Mouse (Mus musculus): ENCODE data around the gene Rmi2. TPM values are rescaled to one million over a fixed set of nuclear protein-coding genes. Genes with fewer than 3 reads are reported as not detected.
"Not testable (repeated sequence)": the region's sequence is repeated elsewhere in the genome, so short reads cannot be mapped to it uniquely, and the experiment has no call there.

Gene Rmi2
- total and polyA plus RNA-seq, 3 experiments: 5.7 to 9.5 (median 8.3) TPM

- no peak for DNase-seq (ENCODE audit: low spot score)
- no peak for ATAC-seq (ENCODE audit: extremely low read depth, insufficient number of reproducible peaks, low FRiP score, poor library complexity, severe bottlenecking)
- Histone ChIP-seq H3K9me3 (replicated peaks) (peaks cover 7% of the 10 kb centered on the region), H3K27me3 (ENCODE audit: insufficient read depth, low read length) (peaks cover 34% of the 10 kb centered on the region), H3K36me3 (replicated peaks) (peaks cover 14% of the 10 kb centered on the region), H3K4me3 (ENCODE audit: low read depth, low read length) (peak within 1 kb of the TSS; percentile 11; the same call in 1 of the 2 replicates), H3K4me1 (ENCODE audit: insufficient read depth, low read depth, low read length) (peaks cover 61% of the 10 kb centered on the region)
- TF ChIP-seq POLR2AphosphoS5 (IDR thresholded peaks at IDR 0.05; ENCODE audit: insufficient replicate concordance, low read depth, low read length): no peak
- TF ChIP-seq TAL1 (conservative IDR thresholded peaks at IDR 0.05; ENCODE audit: low read depth, low read length): no peak
- TF ChIP-seq CTCF (IDR thresholded peaks at IDR 0.05; ENCODE audit: low read depth, low read length): no peak
- TF ChIP-seq GATA1 (IDR thresholded peaks at IDR 0.05; ENCODE audit: borderline replicate concordance, low read length): no peak
- no peak for TF ChIP-seq GATA2 (IDR thresholded peaks at IDR 0.05; ENCODE audit: borderline replicate concordance, low read depth, low read length)
These were observed 46.6 kb upstream of the Rmi2 start, which contains the start of gene Tnp2 for GRCm38 (mm10) chr16:10788271-10788670. TSS of gene Tnp2 (minus strand) at chr16:10788660.

GRCm38 (mm10) chr16:10788866-10789265 lies 46.0 kb upstream of the Rmi2 start:
- H3K36me3 ChIP-seq (replicated peaks): peaks cover 9% of the 10 kb centered on the region
- peaks cover 7% of the 10 kb centered on the region for H3K9me3 ChIP-seq (replicated peaks)
- DNase-seq (ENCODE audit: low spot score) (no peak), ATAC-seq (ENCODE audit: extremely low read depth, insufficient number of reproducible peaks, low FRiP score, poor library complexity, severe bottlenecking) (no peak)
- H3K27me3 ChIP-seq (ENCODE audit: insufficient read depth, low read length): peaks cover 34% of the 10 kb centered on the region
- TF ChIP-seq TAL1 (conservative IDR thresholded peaks at IDR 0.05; ENCODE audit: low read depth, low read length) (no peak), CTCF (IDR thresholded peaks at IDR 0.05; ENCODE audit: low read depth, low read length) (no peak), GATA1 (IDR thresholded peaks at IDR 0.05; ENCODE audit: borderline replicate concordance, low read length) (no peak), POLR2AphosphoS5 (IDR thresholded peaks at IDR 0.05; ENCODE audit: insufficient replicate concordance, low read depth, low read length) (no peak), GATA2 (IDR thresholded peaks at IDR 0.05; ENCODE audit: borderline replicate concordance, low read depth, low read length) (no peak)
- H3K4me1 ChIP-seq (ENCODE audit: insufficient read depth, low read depth, low read length): peaks cover 55% of the 10 kb centered on the region
- no peak overlapping the region for H3K4me3 ChIP-seq (ENCODE audit: low read depth, low read length)

DNA sequence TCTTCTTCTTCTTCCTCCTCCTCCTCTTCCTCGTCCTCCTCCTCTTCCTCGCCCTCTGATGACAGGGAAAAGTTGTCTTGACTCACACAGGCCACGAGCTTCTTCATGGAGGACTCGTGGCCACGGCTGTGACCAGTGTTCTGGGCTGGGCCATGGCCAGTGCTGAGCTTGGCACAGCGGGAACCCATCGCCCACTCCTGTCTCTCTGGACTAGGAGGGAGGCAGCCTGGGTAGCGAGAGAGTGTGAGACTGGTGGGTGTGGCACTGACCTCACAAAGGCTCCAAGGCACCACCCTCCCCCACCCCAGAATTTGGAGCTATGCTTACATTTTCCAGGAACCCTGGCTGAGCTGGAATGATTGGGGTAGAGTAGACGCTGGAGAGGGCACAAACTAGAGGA lies 44.2 kb upstream of the Rmi2 start, which contains the start of gene Prm3:
Prm3 (minus strand) TSS at position 213 of the 400 bp plus-strand sequence.
- no peaks in the 10 kb centered on the region for H3K9me3 ChIP-seq (replicated peaks)
- no peaks in the 10 kb centered on the region for H3K36me3 ChIP-seq (replicated peaks)
- peaks cover 42% of the 10 kb centered on the region for H3K4me1 ChIP-seq (ENCODE audit: insufficient read depth, low read depth, low read length)
- TF ChIP-seq POLR2AphosphoS5 (IDR thresholded peaks at IDR 0.05; ENCODE audit: insufficient replicate concordance, low read depth, low read length): no peak
- ATAC-seq (ENCODE audit: extremely low read depth, insufficient number of reproducible peaks, low FRiP score, poor library complexity, severe bottlenecking): no peak
- H3K4me3 ChIP-seq (ENCODE audit: low read depth, low read length): no peak within 1 kb of the TSS
- H3K27me3 ChIP-seq (ENCODE audit: insufficient read depth, low read length): peaks cover 40% of the 10 kb centered on the region
- no peak for DNase-seq (ENCODE audit: low spot score)

DNA sequence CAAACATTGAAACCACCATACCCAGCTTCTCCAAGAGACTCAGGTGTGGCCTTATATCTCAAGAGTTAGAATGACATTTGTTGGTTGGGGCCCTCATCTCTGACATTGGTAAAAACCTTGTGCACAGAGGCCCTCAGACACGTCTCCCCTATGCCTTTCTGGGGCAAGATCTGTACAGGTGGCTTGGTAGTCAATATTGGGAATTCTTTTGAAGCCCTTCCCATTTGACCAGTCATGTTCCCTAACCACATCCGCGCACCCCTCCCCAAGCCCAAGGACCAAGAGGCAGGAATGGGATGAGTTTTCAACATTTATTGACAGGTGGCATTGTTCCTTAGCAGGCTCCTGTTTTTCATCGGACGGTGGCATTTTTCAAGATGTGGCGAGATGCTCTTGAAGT lies 38.8 kb upstream of the Rmi2 start, which contains the start of gene Prm2:
Prm2 (minus strand) TSS at position 101 of the 400 bp plus-strand sequence.
- DNase-seq (ENCODE audit: low spot score): no peak
- H3K27me3 ChIP-seq (ENCODE audit: insufficient read depth, low read length): peaks cover 36% of the 10 kb centered on the region
- peaks cover 5% of the 10 kb centered on the region; the same call in 1 of the 2 replicates for H3K4me1 ChIP-seq (ENCODE audit: insufficient read depth, low read depth, low read length)
- TF ChIP-seq TAL1 (conservative IDR thresholded peaks at IDR 0.05; ENCODE audit: low read depth, low read length): no peak
- no peak for TF ChIP-seq GATA2 (IDR thresholded peaks at IDR 0.05; ENCODE audit: borderline replicate concordance, low read depth, low read length)
- TF ChIP-seq POLR2AphosphoS5 (IDR thresholded peaks at IDR 0.05; ENCODE audit: insufficient replicate concordance, low read depth, low read length): no peak
- no peak for TF ChIP-seq CTCF (IDR thresholded peaks at IDR 0.05; ENCODE audit: low read depth, low read length)
- TF ChIP-seq GATA1 (IDR thresholded peaks at IDR 0.05; ENCODE audit: borderline replicate concordance, low read length): no peak
- no peak for ATAC-seq (ENCODE audit: extremely low read depth, insufficient number of reproducible peaks, low FRiP score, poor library complexity, severe bottlenecking)
- no peaks in the 10 kb centered on the region for H3K36me3 ChIP-seq (replicated peaks)
- no peak within 1 kb of the TSS for H3K4me3 ChIP-seq (ENCODE audit: low read depth, low read length)
- H3K9me3 ChIP-seq (replicated peaks): no peaks in the 10 kb centered on the region

GRCm38 (mm10) chr16:10802420-10802819 lies 32.4 kb upstream of the Rmi2 start:
- not testable (repeated sequence) for H3K9me3 ChIP-seq (replicated peaks); DNase-seq (ENCODE audit: low spot score); H3K36me3 ChIP-seq (replicated peaks); H3K4me1 ChIP-seq (ENCODE audit: insufficient read depth, low read depth, low read length); ATAC-seq (ENCODE audit: extremely low read depth, insufficient number of reproducible peaks, low FRiP score, poor library complexity, severe bottlenecking); H3K4me3 ChIP-seq (ENCODE audit: low read depth, low read length)
- peaks cover 52% of the 10 kb centered on the region for H3K27me3 ChIP-seq (ENCODE audit: insufficient read depth, low read length)

GRCm38 (mm10) chr16:10805789-10806527 lies 28.9 kb upstream of the Rmi2 start, which contains the start of gene Prm1:
TSS of gene Prm1 (minus strand) at chr16:10805839.
- no peaks in the 10 kb centered on the region for H3K9me3 ChIP-seq (replicated peaks)
- TF ChIP-seq POLR2AphosphoS5 (IDR thresholded peaks at IDR 0.05; ENCODE audit: insufficient replicate concordance, low read depth, low read length) (no peak), GATA1 (IDR thresholded peaks at IDR 0.05; ENCODE audit: borderline replicate concordance, low read length) (no peak), CTCF (IDR thresholded peaks at IDR 0.05; ENCODE audit: low read depth, low read length) (no peak), GATA2 (IDR thresholded peaks at IDR 0.05; ENCODE audit: borderline replicate concordance, low read depth, low read length) (no peak), TAL1 (conservative IDR thresholded peaks at IDR 0.05; ENCODE audit: low read depth, low read length) (no peak)
- ATAC-seq (ENCODE audit: extremely low read depth, insufficient number of reproducible peaks, low FRiP score, poor library complexity, severe bottlenecking) (no peak), DNase-seq (ENCODE audit: low spot score) (no peak)
- no peaks in the 10 kb centered on the region for H3K36me3 ChIP-seq (replicated peaks)
- H3K4me3 ChIP-seq (ENCODE audit: low read depth, low read length): no peak within 1 kb of the TSS
- no peaks in the 10 kb centered on the region for H3K4me1 ChIP-seq (ENCODE audit: insufficient read depth, low read depth, low read length)
- H3K27me3 ChIP-seq (ENCODE audit: insufficient read depth, low read length): peaks cover 76% of the 10 kb centered on the region
